Mouse (Mus musculus): ENCODE measurements around the gene Rbfox3. TPM values are rescaled to one million over a fixed set of nuclear protein-coding genes. Genes with fewer than 3 reads are reported as not detected.

The Rbfox3 gene
- polyA plus RNA-seq, 1 experiment from 2014 or later: 0.79 TPM

- Histone ChIP-seq H3K36me3 (no peaks in the 10 kb centered on the region), H3K9me3 (replicated peaks) (no peaks in the 10 kb centered on the region), H3K9ac (no peak overlapping the region), H3K27ac (no peak overlapping the region), H3K27me3 (peaks cover 55% of the 10 kb centered on the region), H3K4me2 (no peak overlapping the region), H3K4me3 (replicated peaks) (no peak overlapping the region), H3K4me1 (no peaks in the 10 kb centered on the region)
- ATAC-seq (replicated peaks; ENCODE audit: low FRiP score): no peak
- 69% methylated on average over 2 of the region's 2 CpGs for WGBS
Measured at GRCm38 (mm10) chr11:118915888-118916287, 4.5 kb upstream of the Rbfox3 start.

DNA sequence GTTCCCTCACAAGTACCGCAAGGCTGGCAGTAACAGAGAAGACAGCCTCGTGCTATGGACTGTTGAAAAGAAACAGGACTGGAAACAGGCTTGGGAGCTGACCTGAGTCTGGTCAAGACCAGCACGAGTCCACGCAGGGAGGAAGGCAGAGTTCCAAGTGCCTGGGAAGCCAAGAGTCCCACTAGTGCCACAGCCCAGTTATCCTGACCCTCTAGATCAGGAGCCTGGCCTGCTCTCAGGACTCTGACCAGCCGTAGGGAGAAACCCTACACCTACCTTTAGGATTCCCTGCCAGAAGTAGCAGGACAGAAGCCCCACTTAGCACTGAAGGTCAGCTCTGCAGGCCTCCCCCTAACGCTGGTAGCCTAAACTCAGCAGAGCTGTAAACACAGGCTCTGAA, 1.3 kb upstream of the Rbfox3 start:
- Histone ChIP-seq H3K27me3 (peaks cover 87% of the 10 kb centered on the region), H3K4me2 (no peak overlapping the region), H3K4me3 (replicated peaks) (no peak overlapping the region), H3K27ac (no peak overlapping the region), H3K9ac (no peak overlapping the region), H3K36me3 (no peaks in the 10 kb centered on the region), H3K9me3 (replicated peaks) (no peaks in the 10 kb centered on the region), H3K4me1 (peaks cover 24% of the 10 kb centered on the region)
- 55% methylated on average over 6 of the region's 6 CpGs for WGBS
- ATAC-seq (replicated peaks; ENCODE audit: low FRiP score): no peak

GRCm38 (mm10) chr11:118910756-118911155, 641 bp downstream of the Rbfox3 start:
- H3K4me1 ChIP-seq: peaks cover 37% of the 10 kb centered on the region
- ATAC-seq (replicated peaks; ENCODE audit: low FRiP score): no peak
- H3K27me3 ChIP-seq: peaks cover 94% of the 10 kb centered on the region
- no peaks in the 10 kb centered on the region for H3K9me3 ChIP-seq (replicated peaks)
- H3K4me2 ChIP-seq: no peak overlapping the region
- no peak overlapping the region for H3K27ac ChIP-seq
- H3K4me3 ChIP-seq (replicated peaks): no peak overlapping the region
- no peak overlapping the region for H3K9ac ChIP-seq
- WGBS: 81% methylated on average over 10 of the region's 10 CpGs
- no peaks in the 10 kb centered on the region for H3K36me3 ChIP-seq

DNA sequence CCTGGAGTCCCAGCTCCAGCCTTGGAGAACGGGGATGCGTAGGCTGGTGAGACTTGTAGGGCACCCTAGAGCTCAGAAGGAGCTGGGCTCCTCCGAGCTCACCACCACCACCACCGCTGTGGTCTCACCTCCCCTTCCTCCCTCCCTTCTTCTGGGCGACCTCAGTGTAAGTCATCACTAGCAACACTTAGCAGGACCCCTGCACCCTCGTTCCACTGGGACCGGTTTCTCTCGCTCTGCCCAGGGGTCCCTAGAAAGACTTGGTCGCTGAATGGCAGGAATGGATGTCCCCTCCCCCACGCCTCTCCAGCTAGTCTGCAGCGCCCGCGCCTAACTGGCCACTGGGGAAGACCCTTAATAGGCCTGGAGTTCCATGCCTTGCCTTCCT, 1.6 kb downstream of the Rbfox3 start:
- H3K36me3 ChIP-seq: no peaks in the 10 kb centered on the region
- H3K27ac ChIP-seq: no peak overlapping the region
- H3K4me1 ChIP-seq: peaks cover 37% of the 10 kb centered on the region
- no peak for ATAC-seq (replicated peaks; ENCODE audit: low FRiP score)
- H3K4me2 ChIP-seq: peak overlapping the region; percentile 75
- no peaks in the 10 kb centered on the region for H3K9me3 ChIP-seq (replicated peaks)
- H3K4me3 ChIP-seq (replicated peaks): peak overlapping the region; percentile 46
- H3K9ac ChIP-seq: no peak overlapping the region
- peaks cover 98% of the 10 kb centered on the region for H3K27me3 ChIP-seq
- 1% methylated on average over 13 of the region's 13 CpGs for WGBS

GRCm38 (mm10) chr11:118908981-118909813, 2.2 kb downstream of the Rbfox3 start:
- Histone ChIP-seq H3K27ac (no peak overlapping the region), H3K9ac (peak overlapping the region; percentile 26; the same call in 1 of the 2 replicates), H3K27me3 (peaks cover 94% of the 10 kb centered on the region), H3K9me3 (replicated peaks) (no peaks in the 10 kb centered on the region), H3K4me2 (peak overlapping the region; percentile 75), H3K4me1 (peaks cover 37% of the 10 kb centered on the region), H3K36me3 (no peaks in the 10 kb centered on the region), H3K4me3 (replicated peaks) (peak overlapping the region; percentile 46)
- WGBS: under 1% methylated on average over 79 of the region's 90 CpGs
- ATAC-seq (replicated peaks; ENCODE audit: low FRiP score): peak; percentile 49; the same call in 1 of the 2 replicates

DNA sequence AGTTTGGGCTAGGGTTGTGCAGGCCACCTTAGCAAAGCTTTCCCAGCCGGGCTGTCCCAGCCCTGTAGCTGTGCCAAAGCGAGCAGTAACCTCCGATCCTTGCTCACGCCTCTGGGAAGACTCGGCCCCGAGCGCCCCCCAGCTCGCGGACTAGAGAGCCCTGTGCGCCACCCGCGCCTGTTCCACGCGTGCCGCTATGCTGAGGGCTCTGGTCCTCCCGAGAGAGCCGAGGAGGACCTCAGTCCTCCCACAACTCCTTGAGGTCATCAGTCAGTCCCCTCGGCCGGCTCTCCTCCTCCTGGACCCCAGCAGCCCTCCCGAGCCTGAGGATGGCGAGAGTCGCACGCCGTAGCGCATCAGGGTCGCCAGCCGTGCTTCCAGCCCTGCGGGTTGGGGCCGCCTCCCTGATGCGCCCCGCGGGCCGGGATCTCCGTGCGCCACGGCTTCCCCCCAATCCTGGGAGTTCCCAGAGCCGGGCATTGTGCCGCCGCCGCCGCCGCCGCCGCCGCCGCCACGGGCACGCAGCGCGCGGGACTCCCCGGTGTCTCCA, 2.9 kb downstream of the Rbfox3 start:
- no peaks in the 10 kb centered on the region for H3K36me3 ChIP-seq
- H3K4me2 ChIP-seq: peak overlapping the region; percentile 75
- no peak for ATAC-seq (replicated peaks; ENCODE audit: low FRiP score)
- 1% methylated on average over 52 of the region's 52 CpGs for WGBS
- peaks cover 92% of the 10 kb centered on the region for H3K27me3 ChIP-seq
- peak overlapping the region; percentile 46 for H3K4me3 ChIP-seq (replicated peaks)
- H3K9ac ChIP-seq: peak overlapping the region; percentile 26; the same call in 1 of the 2 replicates
- H3K4me1 ChIP-seq: peaks cover 37% of the 10 kb centered on the region
- H3K27ac ChIP-seq: no peak overlapping the region
- no peaks in the 10 kb centered on the region for H3K9me3 ChIP-seq (replicated peaks)

- no peaks in the 10 kb centered on the region for H3K36me3 ChIP-seq
- H3K4me1 ChIP-seq: peaks cover 37% of the 10 kb centered on the region
- peak overlapping the region; percentile 75 for H3K4me2 ChIP-seq
- H3K27me3 ChIP-seq: peaks cover 91% of the 10 kb centered on the region
- ATAC-seq (replicated peaks; ENCODE audit: low FRiP score): no peak
- WGBS: under 1% methylated on average over 43 of the region's 43 CpGs
- H3K9ac ChIP-seq: no peak overlapping the region
- H3K4me3 ChIP-seq (replicated peaks): peak overlapping the region; percentile 46
- no peak overlapping the region for H3K27ac ChIP-seq
- no peaks in the 10 kb centered on the region for H3K9me3 ChIP-seq (replicated peaks)
Measured at GRCm38 (mm10) chr11:118907471-118908401, 3.7 kb downstream of the Rbfox3 start.

DNA sequence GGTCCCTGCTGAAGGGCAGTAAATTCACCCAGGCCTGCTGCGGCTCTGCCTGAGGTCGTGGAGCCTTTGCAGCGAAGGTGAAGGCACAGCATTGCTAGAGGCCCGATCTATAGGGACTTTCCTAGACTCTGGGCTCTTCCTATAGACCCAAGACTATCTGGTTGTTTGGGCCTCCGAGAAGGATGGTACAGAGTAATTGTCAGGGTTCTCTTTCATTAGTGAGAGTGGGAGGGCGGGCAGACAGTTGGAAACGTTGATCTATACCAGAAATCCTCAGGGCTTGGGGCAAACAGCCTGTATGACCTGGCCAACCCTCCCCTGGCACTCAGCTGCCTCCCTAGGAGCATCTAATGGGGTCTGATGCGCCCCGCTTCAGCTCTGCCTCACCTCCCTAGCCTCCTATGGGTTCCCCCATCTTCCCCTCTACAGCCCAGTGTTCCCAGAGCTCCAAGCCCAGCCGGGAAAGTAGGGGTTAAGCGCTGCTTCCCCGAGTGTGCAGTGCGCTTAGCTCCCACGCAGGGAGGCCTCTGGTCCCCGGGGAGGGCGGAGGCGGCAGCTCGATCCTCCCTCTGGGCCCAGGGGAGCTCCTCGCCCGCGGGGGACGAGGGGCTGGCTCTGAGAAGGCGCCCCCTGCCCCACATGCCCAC, 4.5 kb downstream of the Rbfox3 start:
- Histone ChIP-seq H3K4me1 (peaks cover 37% of the 10 kb centered on the region), H3K9me3 (replicated peaks) (no peaks in the 10 kb centered on the region), H3K4me2 (peak overlapping the region; percentile 75), H3K27me3 (peaks cover 84% of the 10 kb centered on the region), H3K27ac (no peak overlapping the region), H3K4me3 (replicated peaks) (peak overlapping the region; percentile 10; the same call in 1 of the 2 replicates), H3K9ac (no peak overlapping the region), H3K36me3 (no peaks in the 10 kb centered on the region)
- no peak for ATAC-seq (replicated peaks; ENCODE audit: low FRiP score)
- 5% methylated on average over 23 of the region's 23 CpGs for WGBS

- H3K4me3 ChIP-seq (replicated peaks): no peak overlapping the region
- no peak overlapping the region for H3K4me2 ChIP-seq
- ATAC-seq (replicated peaks; ENCODE audit: low FRiP score): no peak
- peaks cover 37% of the 10 kb centered on the region for H3K4me1 ChIP-seq
- no peaks in the 10 kb centered on the region for H3K9me3 ChIP-seq (replicated peaks)
- H3K27ac ChIP-seq: no peak overlapping the region
- H3K9ac ChIP-seq: no peak overlapping the region
- 22% methylated on average over 12 of the region's 12 CpGs for WGBS
- no peaks in the 10 kb centered on the region for H3K36me3 ChIP-seq
- peaks cover 82% of the 10 kb centered on the region for H3K27me3 ChIP-seq
Measured at GRCm38 (mm10) chr11:118906131-118906823, 5.1 kb downstream of the Rbfox3 start.

DNA sequence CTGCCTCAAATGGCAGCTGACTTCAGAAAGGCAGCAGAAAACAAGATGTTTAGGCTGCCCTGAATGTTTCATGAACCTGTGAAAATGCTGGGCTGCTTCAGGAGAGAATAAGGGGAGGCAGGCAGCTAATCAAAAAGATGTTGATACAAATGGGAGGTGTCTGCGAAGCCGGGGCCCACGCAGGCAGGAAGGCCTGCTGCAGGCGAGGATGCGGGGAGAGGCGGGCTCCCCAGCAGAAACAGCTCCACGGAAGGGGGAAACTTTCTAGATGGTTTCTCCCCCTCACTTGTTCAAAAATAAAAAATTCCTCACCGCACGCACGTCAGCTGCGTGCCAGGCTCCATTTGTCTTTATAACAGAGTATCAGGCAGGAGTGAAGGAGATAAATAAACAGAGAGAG, 5.7 kb downstream of the Rbfox3 start:
- peaks cover 81% of the 10 kb centered on the region for H3K27me3 ChIP-seq
- ATAC-seq (replicated peaks; ENCODE audit: low FRiP score): no peak

GRCm38 (mm10) chr11:118904253-118904652, 7.1 kb downstream of the Rbfox3 start:
- no peak for ATAC-seq (replicated peaks; ENCODE audit: low FRiP score)
- H3K4me3 ChIP-seq (replicated peaks): no peak overlapping the region
- H3K27ac ChIP-seq: no peak overlapping the region
- H3K9ac ChIP-seq: no peak overlapping the region
- H3K4me2 ChIP-seq: no peak overlapping the region
- 90% methylated on average over 6 of the region's 6 CpGs for WGBS
- no peaks in the 10 kb centered on the region for H3K36me3 ChIP-seq
- H3K9me3 ChIP-seq (replicated peaks): no peaks in the 10 kb centered on the region
- peaks cover 29% of the 10 kb centered on the region for H3K4me1 ChIP-seq
- H3K27me3 ChIP-seq: peaks cover 81% of the 10 kb centered on the region

More for the DNA sequence above, 5.7 kb downstream of the Rbfox3 start:
- H3K27ac ChIP-seq: no peak overlapping the region
- H3K36me3 ChIP-seq: no peaks in the 10 kb centered on the region
- H3K9ac ChIP-seq: no peak overlapping the region
- H3K4me1 ChIP-seq: peaks cover 37% of the 10 kb centered on the region
- 46% methylated on average over 11 of the region's 11 CpGs for WGBS
- no peak overlapping the region for H3K4me2 ChIP-seq
- no peaks in the 10 kb centered on the region for H3K9me3 ChIP-seq (replicated peaks)
- no peak overlapping the region for H3K4me3 ChIP-seq (replicated peaks)

Data from kidney, embryonic 15.5 days (tissue).